ENCODE assay signal across 41 mouse cellular contexts in the genomic region with DNA sequence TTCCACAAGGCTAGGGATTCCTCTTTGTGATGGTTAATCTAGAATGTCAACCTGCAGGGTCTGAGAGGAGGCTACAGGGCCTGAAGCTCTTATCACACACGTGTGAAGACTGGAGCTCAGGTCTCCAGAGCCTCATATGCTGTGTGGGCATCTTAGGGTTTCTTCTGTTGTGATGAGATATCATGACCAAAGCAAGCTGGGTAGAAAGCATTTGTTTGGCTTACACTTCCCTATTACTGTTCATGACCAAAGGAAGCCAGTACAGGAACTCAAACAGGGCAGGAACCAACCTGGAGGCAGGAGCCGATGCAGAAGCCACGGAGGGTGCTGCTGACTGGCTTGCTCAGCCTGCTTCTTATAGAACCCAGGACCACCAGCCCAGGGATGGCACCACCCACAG. TPM values are rescaled to one million over a fixed set of nuclear protein-coding genes. Genes with fewer than 3 reads are reported as not detected.
"Had no signal": no experiment of that assay in that cellular context is flagged by ENCODE, and none has a peak within 500 bp of the region (broad histone marks: within the 10 kb centered on the region; RNA-seq: fewer than 3 reads in every experiment).

No protein-coding gene starts in this region.

- H3K9me3 ChIP-seq: heart, embryonic 13.5 days; heart, embryonic 15.5 days; hindbrain, embryonic 10.5 days; hindbrain, embryonic 12.5 days; intestine, embryonic 15.5 days; kidney, embryonic 15.5 days; limb, embryonic 13.5 days; limb, embryonic 15.5 days; liver, embryonic 12.5 days had no signal

- H3K27me3 ChIP-seq: heart, embryonic 13.5 days; heart, embryonic 15.5 days; hindbrain, embryonic 12.5 days; intestine, embryonic 15.5 days; kidney, embryonic 15.5 days; limb, embryonic 13.5 days; limb, embryonic 15.5 days had no signal

- H3K9ac ChIP-seq: heart, embryonic 13.5 days; heart, embryonic 15.5 days; hindbrain, embryonic 12.5 days; hindbrain, embryonic 14.5 days; intestine, embryonic 15.5 days; kidney, embryonic 15.5 days; limb, embryonic 13.5 days; limb, embryonic 15.5 days; liver, embryonic 12.5 days; liver, embryonic 14.5 days had no signal

- H3K4me1 ChIP-seq: hindbrain, embryonic 10.5 days; hindbrain, embryonic 12.5 days; intestine, embryonic 15.5 days; limb, embryonic 13.5 days; limb, embryonic 15.5 days had no signal

- H3K4me3 ChIP-seq: gastrocnemius, adult 2 months; heart, adult 2 months; heart, embryonic 13.5 days; heart, embryonic 15.5 days; hindbrain, embryonic 10.5 days; hindbrain, embryonic 12.5 days; intestine, embryonic 15.5 days; kidney, embryonic 15.5 days; limb, embryonic 13.5 days; limb, embryonic 15.5 days; liver, embryonic 12.5 days had no signal

- H3K36me3 ChIP-seq: heart, embryonic 13.5 days; heart, embryonic 15.5 days; hindbrain, embryonic 10.5 days; hindbrain, embryonic 12.5 days; intestine, embryonic 15.5 days; kidney, embryonic 15.5 days; limb, embryonic 13.5 days; limb, embryonic 15.5 days; liver, embryonic 12.5 days had no signal

- DNase-seq: gastrocnemius, adult 2 months; gastrocnemius, postnatal 10 days; gastrocnemius, postnatal 25 days; heart, adult 11 months; heart, adult 2 months; heart, postnatal 14 days; heart, postnatal 36 days; kidney, adult 2 months; kidney, adult 9 months; kidney, postnatal 14 days; kidney, postnatal 36 days; layer of hippocampus, adult 9-11 months; layer of hippocampus, postnatal 36 days; left cerebral cortex, postnatal 4 days had no signal

- ATAC-seq: hindbrain, embryonic 16.5 days; inflammation-experienced regulatory T-cells, adult 6 months; intestine, embryonic 15.5 days; intestine, postnatal 0 days; liver, embryonic 12.5 days had no signal

- H3K4me2 ChIP-seq: heart, embryonic 11.5 days; heart, embryonic 13.5 days; heart, embryonic 15.5 days; hindbrain, embryonic 12.5 days; hindbrain, embryonic 14.5 days; intestine, embryonic 15.5 days; kidney, embryonic 15.5 days; limb, embryonic 13.5 days; limb, embryonic 15.5 days; liver, embryonic 12.5 days had no signal

- H3K27ac ChIP-seq: gastrocnemius, adult 2 months; heart, adult 2 months; heart, embryonic 13.5 days; heart, embryonic 15.5 days; hindbrain, embryonic 10.5 days; hindbrain, embryonic 12.5 days; hindbrain, embryonic 14.5 days; intestine, embryonic 15.5 days; kidney, embryonic 15.5 days; kidney, postnatal 0 days; limb, embryonic 13.5 days; limb, embryonic 15.5 days; liver, embryonic 12.5 days; liver, embryonic 14.5 days had no signal

RNA-seq across cellular contexts. Expression of gene Acsbg2, which starts 18.8 kb away (rescaled TPM):
- total RNA-seq: gastrocnemius, adult 2 months; gastrocnemius, postnatal 10 days; gastrocnemius, postnatal 25 days; gastrocnemius, postnatal 4 days; heart, adult 2 months; heart, postnatal 14 days; heart, postnatal 36 days; layer of hippocampus, adult 18-20 months; layer of hippocampus, adult 8-10 months; layer of hippocampus, postnatal 14 days; layer of hippocampus, postnatal 36 days; left cerebral cortex, adult 18-20 months; left cerebral cortex, adult 8-10 months; left cerebral cortex, postnatal 10 days; left cerebral cortex, postnatal 25 days; left cerebral cortex, postnatal 4 days; liver, adult 2 months had no signal
- polyA plus RNA-seq: heart, embryonic 11.5 days; heart, embryonic 13.5 days; heart, embryonic 15.5 days; hindbrain, embryonic 10.5 days; hindbrain, embryonic 12.5 days; hindbrain, embryonic 14.5 days; hindbrain, embryonic 16.5 days; inflammation-experienced regulatory T-cells, adult 6 months; intestine, embryonic 15.5 days; intestine, postnatal 0 days; kidney, embryonic 15.5 days; kidney, postnatal 0 days; large intestine, adult 2 months; limb, embryonic 11.5 days; limb, embryonic 13.5 days; limb, embryonic 15.5 days; liver, adult 2 months; liver, embryonic 12.5 days; liver, embryonic 14.5 days had no signal

RNA-seq across cellular contexts. Expression of gene 1700061G19Rik, which starts 19.9 kb away (rescaled TPM):
- total RNA-seq: gastrocnemius, adult 2 months; gastrocnemius, postnatal 25 days; gastrocnemius, postnatal 4 days; heart, adult 2 months; heart, postnatal 14 days; heart, postnatal 36 days; left cerebral cortex, postnatal 25 days; liver, adult 2 months had no signal
